Mouse (Mus musculus) midbrain, embryonic 14.5 days (tissue): ENCODE data around the gene Cdc42ep1. TPM values are rescaled to one million over a fixed set of nuclear protein-coding genes. Genes with fewer than 3 reads are reported as not detected.
"Not testable (repeated sequence)": the region's sequence is repeated elsewhere in the genome, so short reads cannot be mapped to it uniquely, and the experiment has no call there.

Source experiments
- ATAC-seq: fragments of 200-750 bp; cut with Nextera tagmentation; 2 replicates; pipeline ENCODE4 v1.8.0; 2017; ENCODE audit warnings: moderate number of reproducible peaks, moderate library complexity; ENCODE audit not compliant: low FRiP score, low TSS enrichment
- DNase-seq: peaks from one replicate; pipeline ENCODE4 v3.0.0-alpha.2; 2015
- H3K27ac ChIP-seq: fragments of 300-500 bp; sonication (generic); replicated peaks from 2 replicates; pipeline ENCODE4 v1.5.1; 2014; ENCODE audit warnings: mild to moderate bottlenecking, low read depth, low read length, moderate library complexity
- H3K27me3 ChIP-seq: fragments of 300-500 bp; sonication (generic); 2 replicates; pipeline ENCODE4 v1.6.1; 2014; ENCODE audit warnings: low read length, control low read depth, mixed read lengths; ENCODE audit not compliant: control insufficient read depth, insufficient read depth
- H3K36me3 ChIP-seq: fragments of 300-500 bp; sonication (generic); 2 replicates; pipeline ENCODE4 v1.6.1; 2014; ENCODE audit warnings: low read length, control low read depth; ENCODE audit not compliant: control insufficient read depth, insufficient read depth
- H3K4me1 ChIP-seq: fragments of 300-500 bp; sonication (generic); 2 replicates; pipeline ENCODE4 v1.6.1; 2014; ENCODE audit warnings: mild to moderate bottlenecking, antibody characterized with exemption, low read length, control low read depth; ENCODE audit not compliant: control insufficient read depth, insufficient read depth
- H3K4me2 ChIP-seq: fragments of 300-500 bp; sonication (generic); 2 replicates; pipeline ENCODE4 v1.6.1; 2014; ENCODE audit warnings: mild to moderate bottlenecking, low read length, moderate library complexity
- H3K4me3 ChIP-seq: fragments of 300-500 bp; sonication (generic); replicated peaks from 2 replicates; pipeline ENCODE4 v1.5.1; 2014; ENCODE audit warnings: low read depth, low read length
- H3K9ac ChIP-seq: fragments of 300-500 bp; sonication (generic); replicated peaks from 2 replicates; pipeline ENCODE4 v1.6.1; 2014; ENCODE audit warnings: mild to moderate bottlenecking, low read length, moderate library complexity
- H3K9me3 ChIP-seq: fragments of 300-500 bp; sonication (generic); 2 replicates; pipeline ENCODE4 v1.6.1; 2016; ENCODE audit warnings: low read length, control low read depth, mixed read lengths; ENCODE audit not compliant: control insufficient read depth
- WGBS: fragments of 180-500 bp; shearing (Covaris S2); extraction: QIAGEN DNeasy Blood & Tissue Kit; methylation state at CpG from one replicate; pipeline ENCODE4 v1.1.7; 2014; 5-methylcytosine and 5-hydroxymethylcytosine counted together
- polyA plus RNA-seq: library from polyadenylated mRNA; unstranded; fragments of >200 nt; fragmentation: Nextera tagmentation; extraction: Ambion mirVana; gene quantifications from 2 replicates; pipeline ENCODE4 v1.2.1, GENCODE M21; 2014

The Cdc42ep1 gene
- polyA plus RNA-seq, 1 experiment from 2014 or later, result 8.8 TPM

DNA sequence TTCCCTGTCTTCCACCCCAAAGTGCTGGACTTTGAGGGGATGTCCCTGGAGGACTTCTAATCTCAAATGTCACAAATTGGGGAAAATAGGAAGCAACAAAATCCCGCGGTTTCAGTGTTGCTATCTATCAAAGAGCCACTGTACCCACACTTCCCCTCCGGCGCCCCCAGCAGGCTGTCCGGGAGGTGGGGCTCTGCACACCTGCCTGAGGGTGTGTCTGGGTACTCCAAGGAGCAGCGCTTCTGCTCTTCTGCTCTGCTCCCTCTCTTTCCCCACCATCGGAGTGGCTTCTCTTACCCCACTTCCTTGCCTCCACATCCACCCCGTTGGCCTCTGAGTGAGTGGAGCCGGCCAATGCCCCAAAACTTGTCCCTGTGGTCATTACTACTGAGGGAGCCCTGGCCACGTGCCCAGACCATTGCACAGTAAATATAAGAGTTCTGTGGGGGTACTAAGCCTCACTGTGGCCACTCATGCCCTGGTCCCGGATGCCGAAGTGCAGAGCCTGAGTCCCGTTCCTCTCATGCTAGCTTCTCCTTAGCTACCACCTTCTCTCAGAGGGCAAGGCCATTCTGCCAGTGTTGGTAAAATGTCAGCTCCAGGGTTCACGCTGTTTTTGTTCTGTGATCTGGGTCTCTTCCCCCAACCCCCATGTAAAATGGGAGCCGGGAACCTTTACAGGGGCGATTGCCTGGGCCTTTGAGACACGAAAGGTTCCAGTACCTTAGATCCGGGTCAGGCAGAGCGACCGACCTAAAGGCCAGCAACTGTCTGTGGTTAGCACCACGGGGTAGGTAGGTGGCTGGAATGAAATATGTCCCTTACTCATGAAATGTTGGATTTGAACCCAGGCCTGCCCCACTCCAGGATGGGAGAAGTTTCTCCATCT, 1.4 kb downstream of the Cdc42ep1 start:
- Histone ChIP-seq H3K9me3 (no peaks in the 10 kb centered on the region), H3K27me3 (peaks cover 30% of the 10 kb centered on the region), H3K36me3 (no peaks in the 10 kb centered on the region), H3K4me1 (peaks cover 36% of the 10 kb centered on the region), H3K4me3 (peak overlapping the region; percentile 38), H3K9ac (no peak overlapping the region), H3K4me2 (peak overlapping the region; percentile 72), H3K27ac (no peak overlapping the region)
- DNase-seq (no peak), ATAC-seq (no peak)
- 46% methylated on average over 21 of the region's 21 CpGs for WGBS

- Histone ChIP-seq H3K4me1 (peaks cover 29% of the 10 kb centered on the region), H3K36me3 (no peaks in the 10 kb centered on the region), H3K9ac (no peak overlapping the region), H3K9me3 (no peaks in the 10 kb centered on the region), H3K27me3 (peaks cover 30% of the 10 kb centered on the region), H3K27ac (no peak overlapping the region), H3K4me3 (no peak overlapping the region), H3K4me2 (peak overlapping the region; percentile 22; the same call in 1 of the 2 replicates)
- DNase-seq (peak; percentile 39), ATAC-seq (no peak)
- WGBS, result 39% methylated on average over 9 of the region's 9 CpGs
Measured at GRCm38 (mm10) chr15:78844791-78845190, 2.4 kb downstream of the Cdc42ep1 start.

GRCm38 (mm10) chr15:78845321-78845720, 2.9 kb downstream of the Cdc42ep1 start:
- Histone ChIP-seq H3K4me1 (peaks cover 23% of the 10 kb centered on the region), H3K27ac (no peak overlapping the region), H3K4me3 (no peak overlapping the region), H3K9ac (no peak overlapping the region), H3K36me3 (no peaks in the 10 kb centered on the region), H3K27me3 (peaks cover 26% of the 10 kb centered on the region), H3K9me3 (no peaks in the 10 kb centered on the region), H3K4me2 (no peak overlapping the region)
- ATAC-seq (no peak), DNase-seq (no peak)
- 69% methylated on average over 11 of the region's 11 CpGs for WGBS

GRCm38 (mm10) chr15:78845867-78846266, 3.4 kb downstream of the Cdc42ep1 start:
- H3K4me3 ChIP-seq, result no peak overlapping the region
- peaks cover 26% of the 10 kb centered on the region for H3K27me3 ChIP-seq
- H3K27ac ChIP-seq, result no peak overlapping the region
- H3K4me1 ChIP-seq, result peaks cover 20% of the 10 kb centered on the region
- 86% methylated on average over 8 of the region's 8 CpGs for WGBS
- H3K36me3 ChIP-seq, result no peaks in the 10 kb centered on the region
- H3K9me3 ChIP-seq, result no peaks in the 10 kb centered on the region
- DNase-seq, result no peak
- ATAC-seq, result no peak
- no peak overlapping the region for H3K9ac ChIP-seq
- no peak overlapping the region for H3K4me2 ChIP-seq

GRCm38 (mm10) chr15:78846352-78846751, 3.9 kb downstream of the Cdc42ep1 start:
- no peak for DNase-seq
- no peak for ATAC-seq
- peaks cover 15% of the 10 kb centered on the region; the same call in 1 of the 2 replicates for H3K4me1 ChIP-seq
- H3K27ac ChIP-seq, result no peak overlapping the region
- H3K36me3 ChIP-seq, result no peaks in the 10 kb centered on the region
- 76% methylated on average over 8 of the region's 8 CpGs for WGBS
- H3K4me2 ChIP-seq, result no peak overlapping the region
- H3K4me3 ChIP-seq, result no peak overlapping the region
- H3K9me3 ChIP-seq, result no peaks in the 10 kb centered on the region
- peaks cover 23% of the 10 kb centered on the region for H3K27me3 ChIP-seq
- H3K9ac ChIP-seq, result no peak overlapping the region

- 83% methylated on average over 7 of the region's 7 CpGs for WGBS
- H3K4me2 ChIP-seq, DNase-seq, H3K9ac ChIP-seq, H3K36me3 ChIP-seq, H3K4me3 ChIP-seq, H3K27ac ChIP-seq, H3K9me3 ChIP-seq, ATAC-seq: not testable (repeated sequence)
- Histone ChIP-seq H3K4me1 (peaks cover 17% of the 10 kb centered on the region; the same call in 1 of the 2 replicates), H3K27me3 (peaks cover 22% of the 10 kb centered on the region)
Measured at GRCm38 (mm10) chr15:78846805-78847204, 4.4 kb downstream of the Cdc42ep1 start.

DNA sequence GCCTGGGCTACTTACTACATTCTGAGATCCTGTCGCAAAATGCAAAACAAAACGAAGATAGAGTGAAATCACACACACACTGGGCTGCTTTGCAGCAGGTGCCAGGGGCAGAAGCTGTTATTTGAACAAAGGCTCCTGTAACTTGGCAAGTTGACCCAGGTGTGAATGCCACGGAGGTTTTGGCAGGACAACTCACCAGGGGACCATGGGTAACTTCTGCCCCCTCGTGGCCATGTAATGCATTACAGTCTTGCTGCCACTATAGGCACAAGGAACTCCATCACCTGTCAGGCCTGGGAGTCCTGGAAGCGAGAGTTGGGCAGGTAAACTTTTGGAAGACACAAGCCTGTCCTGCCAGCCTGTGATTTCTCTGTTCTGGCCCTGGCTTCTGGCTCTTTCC, 6.0 kb downstream of the Cdc42ep1 start:
- Histone ChIP-seq H3K4me1 (peaks cover 8% of the 10 kb centered on the region; the same call in 1 of the 2 replicates), H3K9me3 (no peaks in the 10 kb centered on the region), H3K27me3 (peaks cover 13% of the 10 kb centered on the region), H3K4me2 (no peak overlapping the region), H3K36me3 (no peaks in the 10 kb centered on the region), H3K9ac (no peak overlapping the region), H3K27ac (no peak overlapping the region), H3K4me3 (no peak overlapping the region)
- no peak for ATAC-seq
- WGBS, result 23% methylated on average over 5 of the region's 5 CpGs
- DNase-seq, result peak; percentile 84

DNA sequence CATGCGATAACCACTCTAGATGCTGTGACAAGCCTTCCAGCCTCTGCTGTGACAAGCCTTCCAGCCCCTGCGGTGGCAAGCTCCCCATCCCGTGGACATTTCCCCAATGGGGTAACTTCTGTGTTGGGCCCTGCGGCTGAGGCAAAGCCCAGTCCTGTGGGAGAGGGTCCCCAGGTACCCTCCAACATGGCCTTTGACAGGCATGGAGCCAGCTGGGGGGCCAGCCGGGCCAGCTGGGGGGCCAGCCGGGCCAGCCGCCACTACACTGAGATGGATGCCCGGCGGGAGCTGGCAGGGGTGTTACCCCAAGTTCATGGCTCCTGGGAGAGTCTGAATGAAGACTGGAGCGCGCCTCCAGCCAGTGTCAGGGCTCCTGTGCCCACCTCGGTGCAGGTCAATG, 7.1 kb downstream of the Cdc42ep1 start:
- H3K9ac ChIP-seq, result no peak overlapping the region

More for the DNA sequence above, 7.1 kb downstream of the Cdc42ep1 start:
- ATAC-seq (no peak), DNase-seq (no peak)
- Histone ChIP-seq H3K4me1 (peaks cover 8% of the 10 kb centered on the region; the same call in 1 of the 2 replicates), H3K4me3 (no peak overlapping the region), H3K27ac (no peak overlapping the region), H3K36me3 (no peaks in the 10 kb centered on the region), H3K4me2 (no peak overlapping the region), H3K27me3 (0 out of 2 replicates have a peak, but pooled peaks cover 3% of the 10 kb centered on the region), H3K9me3 (no peaks in the 10 kb centered on the region)
- WGBS, result 85% methylated on average over 12 of the region's 12 CpGs
